Mouse (Mus musculus) stomach, embryonic 14.5 days (tissue): ENCODE measurements at regions not wholly inside any gene's neighbourhood (a gene's known extent, or its start where the extent isn't known, plus 50 kb on each side); places are given as distances from the start of the nearest gene placed in this dataset.
A peak's percentile ranks its signal among the peaks of the same experiment; 100 is the strongest.

Source experiments
- ATAC-seq: fragments of 200-750 bp; cut with Nextera tagmentation; 2 replicates; pipeline ENCODE4 v1.8.0; 2017; ENCODE audit warnings: low read depth, moderate TSS enrichment; ENCODE audit not compliant: insufficient number of reproducible peaks, insufficient read depth, low FRiP score
- H3K27ac ChIP-seq: fragments of 300-500 bp; sonication (generic); 2 replicates; pipeline ENCODE4 v1.5.1; 2014; ENCODE audit warnings: mild to moderate bottlenecking, low read length, moderate library complexity, mixed read lengths
- H3K27me3 ChIP-seq: fragments of 300-500 bp; sonication (generic); 2 replicates; pipeline ENCODE4 v1.6.1; 2014; ENCODE audit warnings: low read length, control low read depth, mixed read lengths; ENCODE audit not compliant: control insufficient read depth, insufficient read depth
- H3K36me3 ChIP-seq: fragments of 300-500 bp; sonication (generic); 2 replicates; pipeline ENCODE4 v1.6.1; 2014; ENCODE audit warnings: mild to moderate bottlenecking, control low read depth, low read length, moderate library complexity, mixed read lengths; ENCODE audit not compliant: control insufficient read depth, insufficient read depth
- H3K4me1 ChIP-seq: fragments of 300-500 bp; sonication (generic); 2 replicates; pipeline ENCODE4 v1.6.1; 2014; ENCODE audit warnings: low read length, control low read depth, mixed read lengths; ENCODE audit not compliant: control insufficient read depth, insufficient read depth
- H3K4me2 ChIP-seq: fragments of 300-500 bp; sonication (generic); replicated peaks from 2 replicates; pipeline ENCODE4 v1.6.1; 2014; ENCODE audit warnings: low read depth, low read length, control low read depth
- H3K4me3 ChIP-seq: fragments of 300-500 bp; sonication (generic); 2 replicates; pipeline ENCODE4 v1.5.1; 2014; ENCODE audit warnings: low read depth, low read length, control low read depth
- H3K9ac ChIP-seq: fragments of 300-500 bp; sonication (generic); replicated peaks from 2 replicates; pipeline ENCODE4 v1.6.1; 2014; ENCODE audit warnings: low read depth, mild to moderate bottlenecking, control low read depth, low read length, moderate library complexity, mixed read lengths
- H3K9me3 ChIP-seq: fragments of 300-500 bp; sonication (generic); 2 replicates; pipeline ENCODE4 v1.6.1; 2016; ENCODE audit warnings: low read depth, low read length, control low read depth; ENCODE audit not compliant: control insufficient read depth
- WGBS: fragments of 180-500 bp; shearing (Covaris S2); extraction: QIAGEN DNeasy Blood & Tissue Kit; methylation state at CpG from one replicate; pipeline ENCODE4 v1.1.7; 2014; 5-methylcytosine and 5-hydroxymethylcytosine counted together

- Histone ChIP-seq H3K9me3 (no peaks in the 10 kb centered on the region), H3K4me3 (no peak overlapping the region), H3K27ac (no peak overlapping the region), H3K9ac (no peak overlapping the region), H3K4me2 (no peak overlapping the region), H3K27me3 (no peaks in the 10 kb centered on the region), H3K4me1 (peaks cover 22% of the 10 kb centered on the region; the same call in 1 of the 2 replicates), H3K36me3 (no peaks in the 10 kb centered on the region)
- 89% methylated on average over 7 of the region's 7 CpGs for WGBS
- no peak for ATAC-seq
Observed at GRCm38 (mm10) chr14:76872510-76872909, 164.1 kb upstream of the Ccdc122 start.

- H3K27ac ChIP-seq: no peak overlapping the region
- H3K4me1 ChIP-seq: peaks cover 6% of the 10 kb centered on the region; the same call in 1 of the 2 replicates
- H3K9ac ChIP-seq: no peak overlapping the region
- 92% methylated on average over 3 of the region's 3 CpGs for WGBS
- no peaks in the 10 kb centered on the region for H3K36me3 ChIP-seq
- H3K4me2 ChIP-seq: no peak overlapping the region
- ATAC-seq: no peak
- no peaks in the 10 kb centered on the region for H3K9me3 ChIP-seq
- H3K27me3 ChIP-seq: no peaks in the 10 kb centered on the region
- H3K4me3 ChIP-seq: no peak overlapping the region
Observed at GRCm38 (mm10) chr14:76868831-76869230, 167.7 kb upstream of the Ccdc122 start.

- H3K4me1 ChIP-seq: no peaks in the 10 kb centered on the region
- H3K4me3 ChIP-seq: no peak overlapping the region
- no peaks in the 10 kb centered on the region for H3K36me3 ChIP-seq
- H3K9me3 ChIP-seq: no peaks in the 10 kb centered on the region
- H3K27me3 ChIP-seq: no peaks in the 10 kb centered on the region
- no peak overlapping the region for H3K9ac ChIP-seq
- no peak overlapping the region for H3K27ac ChIP-seq
- 86% methylated on average over 5 of the region's 5 CpGs for WGBS
- H3K4me2 ChIP-seq: no peak overlapping the region
- no peak for ATAC-seq
Observed at GRCm38 (mm10) chr14:76868131-76868530, 168.4 kb upstream of the Ccdc122 start.

- no peak for ATAC-seq
- 57% methylated on average over 4 of the region's 4 CpGs for WGBS
- H3K27ac ChIP-seq: no peak overlapping the region
- H3K4me1 ChIP-seq: no peaks in the 10 kb centered on the region
- no peak overlapping the region for H3K4me3 ChIP-seq
- H3K9me3 ChIP-seq: no peaks in the 10 kb centered on the region
- H3K27me3 ChIP-seq: no peaks in the 10 kb centered on the region
- no peak overlapping the region for H3K4me2 ChIP-seq
- no peaks in the 10 kb centered on the region for H3K36me3 ChIP-seq
- no peak overlapping the region for H3K9ac ChIP-seq
Observed at GRCm38 (mm10) chr14:76864664-76865063, 171.9 kb upstream of the Ccdc122 start.

GRCm38 (mm10) chr14:76863035-76863706, 173.4 kb upstream of the Ccdc122 start:
- Histone ChIP-seq H3K27ac (no peak overlapping the region), H3K4me3 (no peak overlapping the region), H3K9ac (no peak overlapping the region), H3K4me2 (no peak overlapping the region), H3K27me3 (no peaks in the 10 kb centered on the region), H3K9me3 (no peaks in the 10 kb centered on the region), H3K36me3 (no peaks in the 10 kb centered on the region), H3K4me1 (no peaks in the 10 kb centered on the region)
- no peak for ATAC-seq
- 78% methylated on average over 13 of the region's 13 CpGs for WGBS

GRCm38 (mm10) chr14:76858396-76858795, 178.2 kb upstream of the Ccdc122 start:
- no peaks in the 10 kb centered on the region for H3K9me3 ChIP-seq
- H3K4me1 ChIP-seq: peaks cover 11% of the 10 kb centered on the region; the same call in 1 of the 2 replicates
- H3K4me3 ChIP-seq: no peak overlapping the region
- WGBS: 75% methylated on average over 5 of the region's 5 CpGs
- no peak for ATAC-seq
- H3K36me3 ChIP-seq: no peaks in the 10 kb centered on the region
- no peak overlapping the region for H3K4me2 ChIP-seq
- H3K9ac ChIP-seq: no peak overlapping the region
- H3K27me3 ChIP-seq: no peaks in the 10 kb centered on the region
- no peak overlapping the region for H3K27ac ChIP-seq

- Histone ChIP-seq H3K4me1 (peaks cover 11% of the 10 kb centered on the region; the same call in 1 of the 2 replicates), H3K9me3 (no peaks in the 10 kb centered on the region), H3K36me3 (no peaks in the 10 kb centered on the region), H3K27me3 (no peaks in the 10 kb centered on the region), H3K4me3 (no peak overlapping the region), H3K27ac (no peak overlapping the region), H3K4me2 (0 out of 2 replicates have a peak overlapping the region, but pooled peaks have one; percentile 11), H3K9ac (no peak overlapping the region)
- ATAC-seq: no peak
- 32% methylated on average over 10 of the region's 10 CpGs for WGBS
Observed at GRCm38 (mm10) chr14:76857196-76857773, 179.3 kb upstream of the Ccdc122 start.

GRCm38 (mm10) chr14:76856591-76856990, 180.0 kb upstream of the Ccdc122 start:
- Histone ChIP-seq H3K4me3 (no peak overlapping the region), H3K36me3 (no peaks in the 10 kb centered on the region), H3K4me1 (peaks cover 11% of the 10 kb centered on the region; the same call in 1 of the 2 replicates), H3K4me2 (0 out of 2 replicates have a peak overlapping the region, but pooled peaks have one; percentile 11), H3K9ac (no peak overlapping the region), H3K27ac (no peak overlapping the region), H3K9me3 (no peaks in the 10 kb centered on the region), H3K27me3 (no peaks in the 10 kb centered on the region)
- no peak for ATAC-seq
- 52% methylated on average over 8 of the region's 8 CpGs for WGBS
